Mouse (Mus musculus) forebrain, postnatal 0 days (tissue): ENCODE data around the gene Olfr1056. TPM values are rescaled to one million over a fixed set of nuclear protein-coding genes. Genes with fewer than 3 reads are reported as not detected.

Experiments
- ATAC-seq: fragments of 200-750 bp; cut with Nextera tagmentation; 2 replicates; pipeline ENCODE4 v1.8.0; 2017; ENCODE audit warnings: mild to moderate bottlenecking, moderate library complexity
- DNase-seq: peaks from one replicate; pipeline ENCODE4 v3.0.0-alpha.2; 2015
- H3K27ac ChIP-seq: fragments of 300-500 bp; sonication (generic); 2 replicates; pipeline ENCODE4 v1.5.1; 2014; ENCODE audit warnings: low read depth, mild to moderate bottlenecking, antibody characterized with exemption, low read length, moderate library complexity, mixed read lengths
- H3K27me3 ChIP-seq: fragments of 300-500 bp; sonication (generic); 2 replicates; pipeline ENCODE4 v1.6.1; 2014; ENCODE audit warnings: mild to moderate bottlenecking, low read length, mixed read lengths; ENCODE audit not compliant: insufficient read depth
- H3K36me3 ChIP-seq: fragments of 300-500 bp; sonication (generic); 2 replicates; pipeline ENCODE4 v1.6.1; 2014; ENCODE audit warnings: mild to moderate bottlenecking, moderate library complexity; ENCODE audit not compliant: insufficient read depth
- H3K4me1 ChIP-seq: fragments of 300-500 bp; sonication (generic); 2 replicates; pipeline ENCODE4 v1.6.1; 2014; ENCODE audit warnings: antibody characterized with exemption; ENCODE audit not compliant: insufficient read depth
- H3K4me2 ChIP-seq: fragments of 300-500 bp; sonication (generic); 2 replicates; pipeline ENCODE4 v1.6.1; 2014; ENCODE audit warnings: low read depth, mild to moderate bottlenecking, moderate library complexity
- H3K4me3 ChIP-seq: fragments of 300-500 bp; sonication (generic); 2 replicates; pipeline ENCODE4 v1.5.1; 2014; ENCODE audit warnings: low read depth, low read length, mixed read lengths
- H3K9ac ChIP-seq: fragments of 300-500 bp; sonication (generic); 2 replicates; pipeline ENCODE4 v1.6.1; 2014; ENCODE audit warnings: mild to moderate bottlenecking
- H3K9me3 ChIP-seq: fragments of 300-500 bp; sonication (generic); 2 replicates; pipeline ENCODE4 v1.6.1; 2016; ENCODE audit warnings: low read length
- CTCF ChIP-seq: sonication (generic); IDR thresholded peaks from 2 replicates; pipeline ENCODE4 v1.5.1; 2016; ENCODE audit warnings: antibody characterized with exemption, control low read depth, low read depth
- WGBS: fragments of 180-500 bp; shearing (Covaris S2); extraction: QIAGEN DNeasy Blood & Tissue Kit; methylation state at CpG from one replicate; pipeline ENCODE4 v1.1.7; 2014; 5-methylcytosine and 5-hydroxymethylcytosine counted together
- polyA plus RNA-seq: library from polyadenylated mRNA; unstranded; fragments of >200 nt; fragmentation: Nextera tagmentation; extraction: Ambion mirVana; gene quantifications from 2 replicates; pipeline ENCODE4 v1.2.1, GENCODE M21; 2015
- total RNA-seq: library from RNA; depleted of rRNA; stranded (reverse); fragments of >200 nt; gene quantifications from 2 replicates; pipeline ENCODE4 v1.2.3, GENCODE M21; 2014; rRNA removed

The Olfr1056 gene
- total and polyA plus RNA-seq, 2 experiments from 2014 or later = not detected

GRCm38 (mm10) chr2:86315184-86315583, 47.1 kb downstream of the Olfr1056 start, which contains the start of gene Olfr1053:
Gene Olfr1053, minus strand, starts transcription at chr2:86315284.
- Histone ChIP-seq H3K4me3 (no peak within 1 kb of the TSS), H3K9me3 (no peaks in the 10 kb centered on the region), H3K9ac (no peak within 1 kb of the TSS), H3K27ac (no peak within 1 kb of the TSS), H3K27me3 (no peaks in the 10 kb centered on the region), H3K4me1 (no peaks in the 10 kb centered on the region), H3K4me2 (no peak within 1 kb of the TSS), H3K36me3 (no peaks in the 10 kb centered on the region)
- 64% methylated on average over 3 of the region's 3 CpGs for WGBS
- no peak for TF ChIP-seq CTCF
- no peak for DNase-seq
- no peak for ATAC-seq

Other genes starting within 250 kb of the Olfr1056 start
- gene Olfr1039, start 226.5 kb downstream of the Olfr1056 start, total RNA-seq = not detected in 2 replicates
- gene Olfr1039, start 226.5 kb downstream of the Olfr1056 start, polyA plus RNA-seq = not detected in 2 replicates
- gene Olfr1040, start 215.7 kb downstream of the Olfr1056 start, total RNA-seq = not detected in 2 replicates
- not detected in 2 replicates for gene Olfr1040, start 215.7 kb downstream of the Olfr1056 start, polyA plus RNA-seq
- not detected in 2 replicates for gene Olfr1042, start 200.6 kb downstream of the Olfr1056 start, total RNA-seq
- not detected in 2 replicates for gene Olfr1042, start 200.6 kb downstream of the Olfr1056 start, polyA plus RNA-seq
- not detected in 2 replicates for gene Olfr1043, start 194.9 kb downstream of the Olfr1056 start, total RNA-seq
- not detected in 2 replicates for gene Olfr1043, start 194.9 kb downstream of the Olfr1056 start, polyA plus RNA-seq
- not detected in 2 replicates for gene Olfr1044, start 184.6 kb downstream of the Olfr1056 start, total RNA-seq
- gene Olfr1044, start 184.6 kb downstream of the Olfr1056 start, polyA plus RNA-seq = not detected in 2 replicates
- not detected in 2 replicates for gene Olfr52, start 176.8 kb downstream of the Olfr1056 start, total RNA-seq
- not detected in 2 replicates for gene Olfr52, start 176.8 kb downstream of the Olfr1056 start, polyA plus RNA-seq
- gene Olfr1045, start 159.5 kb downstream of the Olfr1056 start, total RNA-seq = not detected in 2 replicates
- not detected in 2 replicates for gene Olfr1045, start 159.5 kb downstream of the Olfr1056 start, polyA plus RNA-seq
- gene Olfr1046, start 143.2 kb downstream of the Olfr1056 start, total RNA-seq = not detected in 2 replicates
- gene Olfr1046, start 143.2 kb downstream of the Olfr1056 start, polyA plus RNA-seq = not detected in 2 replicates
- gene Olfr1047, start 131.1 kb downstream of the Olfr1056 start, total RNA-seq = not detected in 2 replicates
- not detected in 2 replicates for gene Olfr1047, start 131.1 kb downstream of the Olfr1056 start, polyA plus RNA-seq
- not detected in 2 replicates for gene Olfr1048, start 122.2 kb downstream of the Olfr1056 start, total RNA-seq
- gene Olfr1048, start 122.2 kb downstream of the Olfr1056 start, polyA plus RNA-seq = not detected in 2 replicates
- not detected in 2 replicates for gene Olfr1049, start 104.1 kb downstream of the Olfr1056 start, total RNA-seq
- gene Olfr1049, start 104.1 kb downstream of the Olfr1056 start, polyA plus RNA-seq = not detected in 2 replicates
- not detected in 2 replicates for gene Olfr1051, start 83.4 kb downstream of the Olfr1056 start, total RNA-seq
- not detected in 2 replicates for gene Olfr1051, start 83.4 kb downstream of the Olfr1056 start, polyA plus RNA-seq
- gene Olfr1052, start 70.0 kb downstream of the Olfr1056 start, total RNA-seq = not detected in 2 replicates
- gene Olfr1052, start 70.0 kb downstream of the Olfr1056 start, polyA plus RNA-seq = not detected in 2 replicates
- gene Olfr1053, start 47.2 kb downstream of the Olfr1056 start, total RNA-seq = not detected in 2 replicates
- gene Olfr1053, start 47.2 kb downstream of the Olfr1056 start, polyA plus RNA-seq = not detected in 2 replicates
- gene Olfr1054, start 27.0 kb downstream of the Olfr1056 start, total RNA-seq = not detected in 2 replicates
- not detected in 2 replicates for gene Olfr1054, start 27.0 kb downstream of the Olfr1056 start, polyA plus RNA-seq
- not detected in 2 replicates for gene Olfr1055, start 12.2 kb downstream of the Olfr1056 start, total RNA-seq
- not detected in 2 replicates for gene Olfr1055, start 12.2 kb downstream of the Olfr1056 start, polyA plus RNA-seq
- gene Olfr1057, start 15.9 kb upstream of the Olfr1056 start, total RNA-seq = not detected in 2 replicates
- not detected in 2 replicates for gene Olfr1057, start 15.9 kb upstream of the Olfr1056 start, polyA plus RNA-seq
- gene Olfr1058, start 26.1 kb upstream of the Olfr1056 start, total RNA-seq = not detected in 2 replicates
- not detected in 2 replicates for gene Olfr1058, start 26.1 kb upstream of the Olfr1056 start, polyA plus RNA-seq
- not detected in 2 replicates for gene Olfr1061, start 51.6 kb upstream of the Olfr1056 start, total RNA-seq
- gene Olfr1061, start 51.6 kb upstream of the Olfr1056 start, polyA plus RNA-seq = not detected in 2 replicates
- gene Olfr1062, start 64.3 kb upstream of the Olfr1056 start, total RNA-seq = not detected in 2 replicates
- gene Olfr1062, start 64.3 kb upstream of the Olfr1056 start, polyA plus RNA-seq = not detected in 2 replicates
- gene Olfr1065, start 88.1 kb upstream of the Olfr1056 start, total RNA-seq = not detected in 2 replicates
- not detected in 2 replicates for gene Olfr1065, start 88.1 kb upstream of the Olfr1056 start, polyA plus RNA-seq
- not detected in 2 replicates for gene Olfr1066, start 93.8 kb upstream of the Olfr1056 start, total RNA-seq
- gene Olfr1066, start 93.8 kb upstream of the Olfr1056 start, polyA plus RNA-seq = not detected in 2 replicates
- gene Olfr228, start 124.9 kb upstream of the Olfr1056 start, total RNA-seq = not detected in 2 replicates
- gene Olfr228, start 124.9 kb upstream of the Olfr1056 start, polyA plus RNA-seq = not detected in 2 replicates
- gene Olfr1076, start 146.0 kb upstream of the Olfr1056 start, total RNA-seq = not detected in 2 replicates
- gene Olfr1076, start 146.0 kb upstream of the Olfr1056 start, polyA plus RNA-seq = not detected in 2 replicates
- not detected in 2 replicates for gene Olfr1079, start 180.0 kb upstream of the Olfr1056 start, total RNA-seq
- gene Olfr1079, start 180.0 kb upstream of the Olfr1056 start, polyA plus RNA-seq = not detected in 2 replicates
- not detected in 2 replicates for gene Olfr1080, start 195.8 kb upstream of the Olfr1056 start, total RNA-seq
- not detected in 2 replicates for gene Olfr1080, start 195.8 kb upstream of the Olfr1056 start, polyA plus RNA-seq
- not detected in 2 replicates for gene Olfr1082, start 236.5 kb upstream of the Olfr1056 start, total RNA-seq
- gene Olfr1082, start 236.5 kb upstream of the Olfr1056 start, polyA plus RNA-seq = not detected in 2 replicates